Mouse (Mus musculus) megakaryocyte-erythroid progenitor cell, adult 5 weeks (primary cell): ENCODE measurements around the gene Ccdc63. TPM values are rescaled to one million over a fixed set of nuclear protein-coding genes. Genes with fewer than 3 reads are reported as not detected.

Experiments
- polyA plus RNA-seq: library from polyadenylated mRNA; stranded (reverse); fragments of >175 nt; gene quantifications from 2 replicates; pipeline ENCODE4 v1.2.3, GENCODE M21; 2012

The Ccdc63 gene
- 0.30 and 0.34 TPM in 2 replicates for polyA plus RNA-seq

DNA sequence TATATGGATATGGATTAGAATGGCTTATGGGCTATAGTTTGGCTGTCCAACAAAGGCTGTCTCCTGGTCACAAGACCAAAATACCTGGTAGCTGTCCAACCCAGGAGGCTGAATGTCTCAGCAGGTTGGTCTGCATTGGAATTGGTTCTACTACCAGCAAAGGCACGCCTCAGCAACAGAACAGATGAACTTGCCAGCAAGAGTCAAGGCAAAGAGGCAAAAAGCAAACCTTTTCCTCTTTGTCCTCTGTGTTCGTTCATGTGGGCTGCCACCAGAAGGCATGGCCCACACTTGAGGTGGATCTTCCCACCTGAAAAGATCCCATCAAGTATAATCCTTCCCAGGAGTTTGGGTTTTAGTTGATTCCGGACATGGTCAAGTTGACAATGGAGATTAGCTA, at the start of gene Ccdc63:
Gene Ccdc63 (minus strand): TSS at position 101 of the 400 bp plus-strand sequence.

GRCm38 (mm10) chr5:122157827-122158381, 17.3 kb upstream of the Ccdc63 start, which contains the start of gene Ppp1cc:
Ppp1cc (plus strand) TSS chr5:122158278.

Other genes with a start within 250 kb of the Ccdc63 start
- 0.43 and 1.8 TPM in 2 replicates for gene Cux2, start 90.7 kb downstream of the Ccdc63 start, polyA plus RNA-seq
- gene Myl2, start 39.9 kb downstream of the Ccdc63 start, polyA plus RNA-seq: 0.29 TPM in 1 of 2 replicates, not detected in the other
- gene Ppp1cc, start 17.5 kb upstream of the Ccdc63 start, polyA plus RNA-seq: 114 and 165 TPM in 2 replicates
- gene Hvcn1, start 66.0 kb upstream of the Ccdc63 start, polyA plus RNA-seq: 33.1 and 50.8 TPM in 2 replicates
- 9.7 and 12.0 TPM in 2 replicates for gene Tctn1, start 123.6 kb upstream of the Ccdc63 start, polyA plus RNA-seq
- gene Pptc7, start 143.5 kb upstream of the Ccdc63 start, polyA plus RNA-seq: 9.4 and 11.1 TPM in 2 replicates
- 0.61 and 1.3 TPM in 2 replicates for gene Rad9b, start 213.4 kb upstream of the Ccdc63 start, polyA plus RNA-seq
- 8.8 and 10.1 TPM in 2 replicates for gene Vps29, start 213.5 kb upstream of the Ccdc63 start, polyA plus RNA-seq
- 37.5 and 39.2 TPM in 2 replicates for gene Gpn3, start 231.1 kb upstream of the Ccdc63 start, polyA plus RNA-seq
- 45.8 and 47.2 TPM in 2 replicates for gene Fam216a, start 231.5 kb upstream of the Ccdc63 start, polyA plus RNA-seq